Mouse (Mus musculus): Measurements from ENCODE around the gene Hoxa9.

DNA sequence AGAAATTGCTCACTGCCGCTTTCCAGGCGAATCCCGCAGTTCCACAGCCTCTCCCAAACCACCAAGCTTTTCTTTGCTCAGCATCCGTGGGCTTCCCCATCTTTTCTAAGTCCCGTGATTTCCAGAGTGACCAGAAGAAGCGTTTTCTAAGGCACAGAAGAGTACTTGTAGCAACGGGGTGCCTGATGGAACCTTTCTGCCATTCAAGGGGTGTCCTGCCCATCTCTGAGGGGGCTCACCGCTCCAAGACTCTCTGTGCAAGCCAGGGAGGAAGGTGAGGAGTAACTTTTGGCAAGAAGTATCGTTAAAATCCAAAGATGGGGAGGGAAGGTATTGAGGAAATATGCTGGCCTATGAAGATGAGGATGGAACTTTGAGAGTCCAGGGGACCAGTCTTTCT, 53.1 kb downstream of the Hoxa9 start:
- TF ChIP-seq CTCF (IDR thresholded peaks at IDR 0.05; ENCODE audit: insufficient read depth, low read length) (no peak), POLR2A (IDR thresholded peaks at IDR 0.05; ENCODE audit: borderline replicate concordance, extremely low read depth, low read depth, low read length) (no peak)

Measured in lung, adult 2 months (tissue).